Mouse (Mus musculus) heart, embryonic 12.5 days (tissue): ENCODE results near the gene Gata2. TPM values are rescaled to one million over a fixed set of nuclear protein-coding genes. Genes with fewer than 3 reads are reported as not detected.
A peak's percentile ranks its signal among the peaks of the same experiment; 100 is the strongest.

Source experiments
- ATAC-seq: fragments of 200-750 bp; cut with Nextera tagmentation; 2 replicates; pipeline ENCODE4 v1.8.0; 2017; ENCODE audit warnings: moderate TSS enrichment, moderate library complexity; ENCODE audit not compliant: insufficient number of reproducible peaks, low FRiP score
- H3K27ac ChIP-seq: fragments of 300-500 bp; sonication (generic); 2 replicates; pipeline ENCODE4 v1.5.1; 2016; ENCODE audit warnings: mild to moderate bottlenecking, moderate library complexity; ENCODE audit not compliant: poor library complexity, severe bottlenecking
- H3K27me3 ChIP-seq: fragments of 300-500 bp; sonication (generic); replicated peaks from 2 replicates; pipeline ENCODE4 v1.6.1; 2016; ENCODE audit warnings: mild to moderate bottlenecking, moderate library complexity
- H3K36me3 ChIP-seq: fragments of 300-500 bp; sonication (generic); 2 replicates; pipeline ENCODE4 v1.6.1; 2016; ENCODE audit warnings: mild to moderate bottlenecking, moderate library complexity
- H3K4me1 ChIP-seq: fragments of 300-500 bp; sonication (generic); replicated peaks from 2 replicates; pipeline ENCODE4 v1.6.1; 2016; ENCODE audit warnings: mild to moderate bottlenecking
- H3K4me2 ChIP-seq: fragments of 300-500 bp; sonication (generic); 2 replicates; pipeline ENCODE4 v1.6.1; 2016; ENCODE audit warnings: mild to moderate bottlenecking, moderate library complexity
- H3K4me3 ChIP-seq: fragments of 300-500 bp; sonication (generic); 2 replicates; pipeline ENCODE4 v1.5.1; 2016; ENCODE audit warnings: mild to moderate bottlenecking
- H3K9ac ChIP-seq: fragments of 300-500 bp; sonication (generic); 2 replicates; pipeline ENCODE4 v1.6.1; 2016; ENCODE audit warnings: mild to moderate bottlenecking, moderate library complexity
- H3K9me3 ChIP-seq: fragments of 300-500 bp; sonication (generic); replicated peaks from 2 replicates; pipeline ENCODE4 v1.6.1; 2016; ENCODE audit warnings: mild to moderate bottlenecking, moderate library complexity
- WGBS: fragments of 180-500 bp; shearing (Covaris S2); methylation state at CpG from one replicate; pipeline ENCODE4 v1.1.7; 2016; 5-methylcytosine and 5-hydroxymethylcytosine counted together
- polyA plus RNA-seq: library from polyadenylated mRNA; unstranded; fragments of >200 nt; fragmentation: Nextera tagmentation; extraction: Ambion mirVana; gene quantifications from 2 replicates; pipeline ENCODE4 v1.2.1, GENCODE M21; 2016

Gene Gata2
- polyA plus RNA-seq, 1 experiment from 2014 or later: 20.8 TPM

DNA sequence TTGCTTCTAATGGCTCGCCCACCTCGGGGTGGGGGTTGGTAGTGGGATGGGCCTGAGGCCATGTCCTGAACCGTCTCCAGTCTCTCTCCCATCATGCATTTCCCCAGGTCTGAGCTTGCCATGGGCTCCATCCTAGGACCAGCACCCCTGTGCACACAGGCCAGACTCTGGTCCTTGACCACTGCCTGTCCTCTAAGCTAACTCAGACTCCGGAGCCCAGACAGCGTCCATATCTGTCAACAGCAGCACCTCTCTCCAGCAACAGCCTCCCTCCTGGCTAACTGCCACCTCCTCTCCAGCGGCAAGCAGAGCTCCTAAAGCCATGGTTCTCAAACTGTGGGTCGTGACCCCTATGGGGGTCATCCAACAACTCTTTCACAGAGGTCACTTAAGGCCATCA, 42.8 kb downstream of the Gata2 start:
- no peak overlapping the region for H3K9ac ChIP-seq
- WGBS: 6% methylated on average over 7 of the region's 7 CpGs
- peaks cover 16% of the 10 kb centered on the region for H3K4me1 ChIP-seq
- peak overlapping the region; percentile 62 for H3K4me2 ChIP-seq
- no peaks in the 10 kb centered on the region for H3K36me3 ChIP-seq
- no peaks in the 10 kb centered on the region for H3K9me3 ChIP-seq
- H3K4me3 ChIP-seq: no peak overlapping the region
- H3K27ac ChIP-seq: no peak overlapping the region
- no peak for ATAC-seq
- peaks cover 87% of the 10 kb centered on the region for H3K27me3 ChIP-seq

DNA sequence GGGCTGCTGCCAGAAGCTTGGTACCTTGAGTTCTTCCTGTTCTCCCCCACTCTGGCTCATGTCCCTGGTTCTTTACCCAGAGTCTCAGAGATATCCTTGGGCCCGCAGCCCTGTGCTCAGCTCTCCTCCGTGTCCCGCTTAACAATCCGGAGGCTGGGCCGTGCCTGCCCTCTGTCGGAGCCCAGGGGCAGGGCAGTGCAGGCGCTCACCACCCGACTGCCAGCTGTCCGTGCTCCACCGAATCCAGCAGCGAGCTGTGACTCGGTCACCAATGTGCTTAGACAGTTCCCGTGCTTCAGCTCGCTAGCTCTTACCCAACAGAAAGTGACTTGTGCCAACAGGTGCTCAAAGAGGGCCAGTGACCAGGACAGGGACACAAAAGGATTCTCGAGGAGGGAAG, 48.9 kb downstream of the Gata2 start:
- WGBS: 4% methylated on average over 15 of the region's 15 CpGs
- Histone ChIP-seq H3K27ac (no peak overlapping the region), H3K4me3 (no peak overlapping the region), H3K4me2 (peak overlapping the region; percentile 14; the same call in 1 of the 2 replicates), H3K9ac (no peak overlapping the region), H3K36me3 (no peaks in the 10 kb centered on the region), H3K27me3 (peaks cover 74% of the 10 kb centered on the region), H3K4me1 (0 out of 2 replicates have a peak, but pooled peaks cover 3% of the 10 kb centered on the region), H3K9me3 (no peaks in the 10 kb centered on the region)
- peak; percentile 52; the same call in 1 of the 2 replicates for ATAC-seq

DNA sequence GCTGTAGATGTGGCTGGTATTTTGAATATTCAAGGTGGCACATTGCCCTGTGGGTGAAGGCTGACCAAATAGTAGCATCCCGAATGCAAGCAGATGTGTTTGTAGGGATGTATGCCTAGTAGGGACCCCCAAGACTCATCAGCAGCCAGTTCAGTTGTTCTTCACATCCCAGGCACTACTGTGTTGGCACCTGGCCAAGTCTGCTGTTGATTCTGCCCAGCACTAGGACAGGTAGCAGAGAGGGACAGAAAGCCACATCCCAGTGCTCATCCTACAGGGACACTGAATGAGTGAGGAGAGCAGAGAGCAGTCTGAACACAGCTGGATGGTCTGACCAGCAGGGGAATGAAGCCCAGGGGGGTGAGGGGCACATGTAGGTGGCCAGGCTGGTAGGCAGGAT, 55.5 kb downstream of the Gata2 start:
- no peak for ATAC-seq
- Histone ChIP-seq H3K4me2 (no peak overlapping the region), H3K4me3 (no peak overlapping the region), H3K36me3 (no peaks in the 10 kb centered on the region), H3K9me3 (no peaks in the 10 kb centered on the region), H3K4me1 (peaks cover 19% of the 10 kb centered on the region), H3K27me3 (peaks cover 24% of the 10 kb centered on the region), H3K9ac (no peak overlapping the region), H3K27ac (no peak overlapping the region)
- 100% methylated on average over 1 of the region's 1 CpGs for WGBS

DNA sequence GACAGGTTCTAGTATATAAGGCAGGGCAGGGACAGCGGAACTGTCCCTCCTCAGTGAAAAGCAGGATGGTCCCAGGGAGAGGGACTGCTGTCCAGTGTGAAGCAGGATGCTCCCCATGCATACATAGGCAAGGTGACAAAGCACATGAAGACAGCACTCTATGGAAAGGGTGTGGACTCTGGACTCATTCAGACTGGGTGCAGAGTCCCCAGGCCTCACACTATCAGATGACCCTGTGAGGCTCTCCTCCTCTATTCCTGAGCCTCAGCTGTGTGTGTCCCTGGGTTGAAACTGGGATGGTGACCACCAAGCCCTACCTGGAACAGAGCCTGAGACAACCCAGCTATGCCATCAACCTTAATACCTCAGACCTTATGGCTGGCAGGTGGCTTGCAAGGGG, 57.7 kb downstream of the Gata2 start:
- no peak for ATAC-seq

DNA sequence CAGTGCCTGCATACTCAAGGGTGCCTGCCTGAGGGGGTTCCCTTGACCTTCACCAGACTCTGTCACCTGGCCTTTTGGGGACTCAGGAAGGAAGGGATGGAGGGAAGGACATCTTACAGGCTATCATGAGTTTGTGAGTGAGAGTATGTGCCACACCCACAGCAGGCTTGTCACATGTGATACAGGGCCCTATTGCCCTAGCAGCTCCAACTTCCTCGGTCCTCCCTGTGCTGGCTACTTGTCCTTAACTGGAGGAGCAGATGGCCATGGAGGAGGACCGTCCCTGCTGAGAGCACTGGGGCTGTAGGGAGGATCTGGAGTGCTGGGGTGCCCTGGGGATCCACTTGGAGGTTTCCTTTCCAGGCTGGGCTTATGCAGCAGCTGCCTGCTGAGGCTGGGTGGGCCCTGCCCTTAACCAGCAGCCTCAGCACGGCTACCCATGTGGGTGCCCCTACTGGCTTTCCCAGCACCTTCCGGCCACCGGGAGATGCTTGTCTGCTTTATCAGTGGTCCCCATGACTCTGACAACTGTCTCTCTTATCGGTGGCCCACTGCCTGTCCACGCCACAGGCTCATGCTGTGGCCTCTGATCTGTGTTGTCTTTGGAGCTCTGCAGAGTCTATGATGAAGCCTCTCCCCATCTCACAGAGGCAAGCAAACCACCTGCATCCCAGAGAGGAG, 58.2 kb downstream of the Gata2 start:
- 40% methylated on average over 7 of the region's 7 CpGs for WGBS
- no peak for ATAC-seq
- H3K27ac ChIP-seq: no peak overlapping the region
- no peak overlapping the region for H3K4me2 ChIP-seq
- H3K9me3 ChIP-seq: no peaks in the 10 kb centered on the region
- H3K9ac ChIP-seq: no peak overlapping the region
- H3K4me3 ChIP-seq: no peak overlapping the region
- 0 out of 2 replicates have a peak, but pooled peaks cover 7% of the 10 kb centered on the region for H3K27me3 ChIP-seq
- H3K4me1 ChIP-seq: peaks cover 35% of the 10 kb centered on the region
- H3K36me3 ChIP-seq: no peaks in the 10 kb centered on the region

More for the DNA sequence above, 57.7 kb downstream of the Gata2 start:
- Histone ChIP-seq H3K4me1 (peaks cover 30% of the 10 kb centered on the region), H3K27ac (no peak overlapping the region), H3K4me2 (no peak overlapping the region), H3K4me3 (no peak overlapping the region), H3K36me3 (no peaks in the 10 kb centered on the region), H3K9me3 (no peaks in the 10 kb centered on the region), H3K9ac (no peak overlapping the region), H3K27me3 (0 out of 2 replicates have a peak, but pooled peaks cover 12% of the 10 kb centered on the region)
- 94% methylated on average over 1 of the region's 1 CpGs for WGBS

DNA sequence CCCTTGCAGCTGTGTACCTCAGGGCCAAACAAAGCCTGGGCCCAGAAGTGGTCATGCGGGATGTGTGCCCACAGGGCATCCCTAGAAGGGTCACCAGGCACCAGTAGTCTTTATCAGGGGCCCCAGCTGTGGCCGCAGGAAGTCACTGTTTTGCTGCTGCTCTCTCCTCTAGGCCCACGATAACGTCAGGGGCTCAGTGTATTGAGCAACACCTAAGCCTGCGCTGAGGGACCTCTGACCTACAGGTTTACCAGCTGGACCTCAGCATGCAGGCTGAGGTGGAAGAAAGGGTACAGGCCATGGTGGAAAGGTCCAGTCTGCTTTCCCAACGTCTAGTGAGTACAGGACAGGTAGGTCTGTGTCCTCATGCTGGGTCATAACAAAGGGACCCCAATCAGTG, 60.4 kb downstream of the Gata2 start:
- Histone ChIP-seq H3K27me3 (0 out of 2 replicates have a peak, but pooled peaks cover 5% of the 10 kb centered on the region), H3K4me1 (peaks cover 25% of the 10 kb centered on the region), H3K36me3 (no peaks in the 10 kb centered on the region; the same call in 1 of the 2 replicates), H3K4me2 (no peak overlapping the region), H3K9me3 (no peaks in the 10 kb centered on the region), H3K9ac (no peak overlapping the region), H3K4me3 (no peak overlapping the region), H3K27ac (no peak overlapping the region)
- ATAC-seq: no peak
- WGBS: 50% methylated on average over 6 of the region's 6 CpGs

DNA sequence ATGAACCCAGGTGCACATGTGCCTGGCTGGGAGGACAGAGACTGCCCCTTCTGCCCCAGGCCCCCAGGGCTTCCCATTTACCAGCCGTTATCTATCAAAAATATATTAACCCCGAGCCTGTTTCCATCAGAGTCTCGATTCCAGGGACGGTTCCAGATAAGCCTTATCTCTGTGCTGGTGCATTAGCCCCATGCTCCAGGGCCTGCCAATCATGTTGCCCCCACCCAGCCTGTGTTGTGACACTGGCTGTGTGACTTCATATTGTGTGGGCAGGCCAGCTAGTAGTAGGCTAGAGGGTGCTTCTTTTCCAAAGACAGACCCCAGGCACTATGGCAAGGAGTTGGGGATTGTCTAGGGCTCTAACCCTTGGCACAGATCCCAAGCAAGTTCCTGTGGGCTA, 61.7 kb downstream of the Gata2 start:
- WGBS: 6% methylated on average over 4 of the region's 4 CpGs
- ATAC-seq: no peak
- Histone ChIP-seq H3K36me3 (no peaks in the 10 kb centered on the region; the same call in 1 of the 2 replicates), H3K27me3 (no peaks in the 10 kb centered on the region), H3K4me1 (peaks cover 22% of the 10 kb centered on the region), H3K27ac (no peak overlapping the region), H3K9ac (no peak overlapping the region), H3K4me3 (no peak overlapping the region), H3K4me2 (no peak overlapping the region), H3K9me3 (no peaks in the 10 kb centered on the region)

Other genes starting within 250 kb of the Gata2 start
- 32.6 and 34.0 TPM in 2 replicates for gene H1fx, start 212.3 kb upstream of the Gata2 start, polyA plus RNA-seq
- 202 and 207 TPM in 2 replicates for gene Rab7, start 148.6 kb upstream of the Gata2 start, polyA plus RNA-seq
- 225 and 227 TPM in 2 replicates for gene Rpn1, start 109.4 kb upstream of the Gata2 start, polyA plus RNA-seq
- gene Dnajb8, start 28.4 kb downstream of the Gata2 start, polyA plus RNA-seq: not detected in 2 replicates